Mouse (Mus musculus) stomach, postnatal 0 days (tissue): ENCODE measurements at regions not wholly inside any gene's neighbourhood (a gene's known extent, or its start where the extent isn't known, plus 50 kb on each side); places are given as distances from the start of the nearest gene placed in this dataset.

Experiments
- ATAC-seq: fragments of 200-750 bp; cut with Nextera tagmentation; 2 replicates; pipeline ENCODE4 v1.8.0; 2017; ENCODE audit not compliant: low FRiP score, low TSS enrichment
- DNase-seq: peaks from one replicate; pipeline ENCODE4 v3.0.0-alpha.2; 2016; ENCODE audit warnings: low spot score
- H3K27ac ChIP-seq: fragments of 300-500 bp; sonication (generic); replicated peaks from 2 replicates; pipeline ENCODE4 v1.5.1; 2014; ENCODE audit warnings: mild to moderate bottlenecking, control low read depth
- H3K27me3 ChIP-seq: fragments of 300-500 bp; sonication (generic); 2 replicates; pipeline ENCODE4 v1.6.1; 2014; ENCODE audit warnings: low read length; ENCODE audit not compliant: control insufficient read depth, insufficient read depth
- H3K36me3 ChIP-seq: fragments of 300-500 bp; sonication (generic); 2 replicates; pipeline ENCODE4 v1.6.1; 2014; ENCODE audit warnings: low read length, mixed read lengths; ENCODE audit not compliant: control insufficient read depth, insufficient read depth
- H3K4me1 ChIP-seq: fragments of 300-500 bp; sonication (generic); replicated peaks from 2 replicates; pipeline ENCODE4 v1.6.1; 2014; ENCODE audit warnings: antibody characterized with exemption; ENCODE audit not compliant: control insufficient read depth, insufficient read depth
- H3K4me2 ChIP-seq: fragments of 300-500 bp; sonication (generic); replicated peaks from 2 replicates; pipeline ENCODE4 v1.6.1; 2014; ENCODE audit warnings: low read depth, mild to moderate bottlenecking, control low read depth, moderate library complexity
- H3K4me3 ChIP-seq: fragments of 300-500 bp; sonication (generic); 2 replicates; pipeline ENCODE4 v1.5.1; 2014; ENCODE audit warnings: low read depth, low read length, control low read depth
- H3K9ac ChIP-seq: fragments of 300-500 bp; sonication (generic); 2 replicates; pipeline ENCODE4 v1.6.1; 2014; ENCODE audit warnings: mild to moderate bottlenecking, low read length, control low read depth, mixed read lengths
- H3K9me3 ChIP-seq: fragments of 300-500 bp; sonication (generic); 2 replicates; pipeline ENCODE4 v1.6.1; 2016; ENCODE audit warnings: low read length; ENCODE audit not compliant: control insufficient read depth
- CTCF ChIP-seq: IDR thresholded peaks from 2 replicates; pipeline ENCODE4 v1.5.1; 2016; ENCODE audit warnings: antibody characterized with exemption, low read depth, mild to moderate bottlenecking, moderate library complexity
- EP300 ChIP-seq: optimal IDR thresholded peaks from 2 replicates; pipeline ENCODE3; 2016; ENCODE audit warnings: antibody characterized with exemption
- WGBS: fragments of 180-500 bp; shearing (Covaris S2); extraction: QIAGEN DNeasy Blood & Tissue Kit; methylation state at CpG from one replicate; pipeline ENCODE4 v1.1.7; 2014; 5-methylcytosine and 5-hydroxymethylcytosine counted together

DNA sequence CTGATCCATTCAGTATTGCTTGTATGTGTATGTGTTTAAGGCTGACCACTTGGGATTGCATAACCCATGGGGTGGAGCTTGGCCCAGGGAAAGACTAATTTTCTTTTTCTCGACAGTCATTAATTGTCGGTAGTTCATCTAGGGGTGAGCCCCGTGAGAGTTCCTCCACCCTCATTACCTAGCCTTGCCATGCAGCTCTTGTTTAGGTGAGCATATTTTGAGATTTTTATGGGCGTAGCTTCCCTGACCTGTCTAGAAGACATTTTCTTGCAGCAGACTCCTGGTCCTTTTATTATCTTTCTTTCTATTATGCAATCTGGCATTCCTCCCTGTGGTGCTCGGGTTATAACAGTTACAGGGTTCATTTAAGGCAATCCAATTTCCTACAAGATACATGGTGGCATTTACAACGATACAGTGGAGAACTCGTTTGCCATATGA lies 74.4 kb upstream of the Raph1 start:
- Histone ChIP-seq H3K4me2 (no peak overlapping the region), H3K27ac (no peak overlapping the region), H3K36me3 (no peaks in the 10 kb centered on the region), H3K4me1 (no peaks in the 10 kb centered on the region), H3K9me3 (no peaks in the 10 kb centered on the region), H3K9ac (no peak overlapping the region), H3K4me3 (no peak overlapping the region), H3K27me3 (no peaks in the 10 kb centered on the region)
- no peak for DNase-seq
- TF ChIP-seq EP300 (no peak), CTCF (no peak)
- WGBS = 50% methylated on average over 7 of the region's 7 CpGs
- no peak for ATAC-seq

DNA sequence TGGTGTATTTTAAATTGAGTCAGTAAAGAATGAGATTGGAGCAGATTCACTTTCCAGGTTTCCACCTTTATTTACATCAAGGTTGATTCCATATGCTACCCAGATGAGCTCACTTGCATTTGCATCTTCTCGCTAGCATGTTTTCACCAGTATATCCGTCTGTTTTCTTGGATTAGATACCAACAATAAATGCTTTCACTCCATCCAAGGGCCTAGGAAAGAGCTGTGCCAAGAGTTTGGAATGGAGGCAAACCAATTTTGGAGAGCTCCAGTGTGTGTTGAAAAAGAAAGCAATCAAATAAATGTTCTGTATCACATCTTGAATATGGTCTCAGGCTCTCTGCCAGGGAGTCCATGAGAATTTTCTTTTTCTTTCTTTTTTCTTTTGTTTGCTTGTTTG lies 72.6 kb upstream of the Raph1 start:
- Histone ChIP-seq H3K27me3 (no peaks in the 10 kb centered on the region), H3K4me1 (no peaks in the 10 kb centered on the region), H3K27ac (no peak overlapping the region), H3K9ac (no peak overlapping the region), H3K4me2 (no peak overlapping the region), H3K9me3 (no peaks in the 10 kb centered on the region), H3K4me3 (no peak overlapping the region), H3K36me3 (no peaks in the 10 kb centered on the region)
- DNase-seq (no peak), ATAC-seq (no peak)
- TF ChIP-seq CTCF (no peak), EP300 (no peak)
- WGBS = 77% methylated on average over 2 of the region's 2 CpGs

DNA sequence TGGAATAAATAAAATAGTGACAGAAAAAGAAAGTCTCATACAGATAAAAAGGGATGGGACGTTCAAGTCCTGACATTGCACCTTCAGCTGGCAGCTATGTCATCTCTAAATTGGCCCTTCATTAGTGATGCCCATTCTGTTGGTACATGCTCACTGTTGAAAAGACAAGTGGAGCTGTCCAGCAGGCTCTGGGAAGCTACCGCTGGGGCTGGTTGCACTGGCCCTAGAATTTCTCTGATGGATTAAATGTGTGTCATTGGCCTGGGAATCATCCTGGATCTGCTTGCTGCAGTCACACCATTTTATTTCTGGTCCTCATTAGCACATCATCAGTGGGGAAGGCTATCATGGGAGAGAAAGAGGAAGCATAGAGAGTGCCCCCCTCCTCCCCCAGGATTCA lies 72.2 kb upstream of the Raph1 start:
- DNase-seq (no peak), ATAC-seq (no peak)
- no peak overlapping the region for H3K9ac ChIP-seq
- H3K27ac ChIP-seq = no peak overlapping the region
- WGBS = 62% methylated on average over 2 of the region's 2 CpGs
- H3K4me3 ChIP-seq = no peak overlapping the region
- H3K36me3 ChIP-seq = no peaks in the 10 kb centered on the region
- H3K27me3 ChIP-seq = no peaks in the 10 kb centered on the region
- H3K4me1 ChIP-seq = no peaks in the 10 kb centered on the region
- H3K4me2 ChIP-seq = no peak overlapping the region
- no peak for TF ChIP-seq EP300
- TF ChIP-seq CTCF = no peak
- no peaks in the 10 kb centered on the region for H3K9me3 ChIP-seq

DNA sequence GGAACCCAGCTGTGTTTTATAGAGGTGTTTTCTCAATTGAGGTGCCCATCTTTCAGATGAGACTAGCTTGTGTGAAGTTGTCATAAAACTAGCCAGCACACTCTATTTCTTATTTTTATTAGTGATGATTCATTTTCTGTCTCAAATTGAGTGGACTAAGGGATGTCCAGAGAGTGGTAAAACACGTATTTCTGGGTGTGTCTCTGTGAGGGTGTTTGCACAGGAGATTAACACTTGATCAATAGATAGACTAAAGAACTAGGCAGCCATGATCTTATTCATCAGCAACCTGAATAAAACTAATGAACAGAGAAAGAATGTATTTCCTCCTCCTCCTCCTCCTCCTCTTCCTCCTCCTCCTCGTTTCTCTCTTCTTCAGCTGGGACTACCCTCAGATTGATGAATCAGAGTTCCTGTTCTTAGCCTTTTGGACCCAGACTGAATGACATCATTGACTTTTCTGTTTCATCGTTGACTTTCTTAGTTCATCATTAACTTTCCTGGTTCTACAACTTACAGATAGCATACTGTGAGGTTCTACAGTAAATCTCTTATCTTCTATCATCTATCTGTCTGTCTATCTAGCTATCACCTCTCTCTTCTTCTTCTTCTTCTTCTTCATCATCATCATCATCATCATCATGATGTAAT lies 70.0 kb upstream of the Raph1 start:
- Histone ChIP-seq H3K27me3 (no peaks in the 10 kb centered on the region), H3K9me3 (no peaks in the 10 kb centered on the region), H3K9ac (no peak overlapping the region), H3K4me3 (no peak overlapping the region), H3K36me3 (no peaks in the 10 kb centered on the region), H3K27ac (no peak overlapping the region), H3K4me1 (no peaks in the 10 kb centered on the region), H3K4me2 (no peak overlapping the region)
- DNase-seq (no peak), ATAC-seq (peak; percentile 53)
- 51% methylated on average over 3 of the region's 3 CpGs for WGBS
- no peak for TF ChIP-seq CTCF
- TF ChIP-seq EP300 = no peak

DNA sequence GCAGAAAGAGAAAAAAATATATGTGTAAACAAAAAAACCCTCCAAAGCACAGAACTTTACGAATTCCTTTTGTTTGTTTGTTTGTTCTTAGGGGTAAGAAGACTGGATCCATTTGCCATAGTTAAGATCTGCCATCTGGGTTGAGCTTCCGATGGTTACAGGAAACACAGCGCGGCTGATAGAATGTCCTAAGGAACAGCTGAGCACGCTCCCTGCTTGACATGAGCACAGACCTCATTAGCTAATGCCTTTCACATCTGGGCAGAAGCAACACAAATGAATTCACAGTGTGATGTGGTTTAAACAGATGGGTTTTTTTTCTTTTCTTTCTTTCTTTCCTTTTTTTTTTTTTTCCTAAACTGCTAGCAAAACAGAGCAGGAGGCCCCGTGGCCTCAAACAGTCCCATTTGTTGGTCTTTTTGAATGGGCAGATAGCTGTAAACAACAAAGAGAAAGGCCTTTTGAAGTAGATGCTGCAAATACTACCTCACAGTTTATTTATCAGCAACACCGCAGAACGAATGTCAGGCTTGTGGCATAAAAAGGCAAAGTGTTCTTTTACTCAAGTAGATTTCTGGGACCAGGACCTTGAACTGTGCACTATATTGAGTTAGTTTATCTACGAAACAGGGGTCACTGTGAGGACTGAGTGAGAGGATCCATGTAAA lies 61.0 kb upstream of the Raph1 start:
- no peaks in the 10 kb centered on the region for H3K27me3 ChIP-seq
- no peak overlapping the region for H3K4me2 ChIP-seq
- WGBS = 44% methylated on average over 9 of the region's 9 CpGs
- no peaks in the 10 kb centered on the region for H3K4me1 ChIP-seq
- TF ChIP-seq EP300 = no peak
- no peak for TF ChIP-seq CTCF
- H3K9me3 ChIP-seq = no peaks in the 10 kb centered on the region
- H3K9ac ChIP-seq = no peak overlapping the region
- ATAC-seq (no peak), DNase-seq (no peak)
- no peak overlapping the region for H3K4me3 ChIP-seq
- H3K27ac ChIP-seq = no peak overlapping the region
- no peaks in the 10 kb centered on the region for H3K36me3 ChIP-seq

DNA sequence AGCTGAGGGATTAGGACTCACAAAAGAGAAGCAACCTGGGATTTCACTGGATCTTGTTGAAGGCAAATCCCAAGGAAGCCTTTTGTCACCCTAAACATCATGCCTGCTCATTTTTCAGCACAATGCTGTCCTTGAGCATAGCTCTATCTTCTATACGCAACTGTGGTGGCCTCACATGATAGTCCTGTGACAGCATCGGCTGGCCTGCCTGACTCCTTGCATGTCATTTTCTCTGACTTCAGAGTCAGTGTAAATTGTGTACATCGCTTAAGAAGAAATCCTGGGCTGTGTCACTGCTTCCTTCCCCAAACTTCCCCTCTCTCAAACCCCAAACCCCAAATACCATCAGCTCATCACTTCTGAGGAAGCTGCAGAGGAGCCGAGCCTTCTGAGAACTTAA lies 60.5 kb upstream of the Raph1 start:
- DNase-seq = no peak
- Histone ChIP-seq H3K4me3 (no peak overlapping the region), H3K27me3 (no peaks in the 10 kb centered on the region), H3K36me3 (no peaks in the 10 kb centered on the region), H3K4me1 (no peaks in the 10 kb centered on the region), H3K9me3 (no peaks in the 10 kb centered on the region), H3K9ac (no peak overlapping the region), H3K4me2 (no peak overlapping the region), H3K27ac (no peak overlapping the region)
- no peak for ATAC-seq
- TF ChIP-seq CTCF = no peak
- TF ChIP-seq EP300 = no peak
- 59% methylated on average over 4 of the region's 4 CpGs for WGBS
